Mouse (Mus musculus) spleen, postnatal 4 days (tissue): ENCODE measurements around the gene Fkbp4.

ENCODE experiments used
- DNase-seq, 2 experiments: peaks; one replicate each; pipeline ENCODE4 v3.0.0; 2022; ENCODE audit warnings: low spot score in 2 of 2

Fkbp4 gene

DNA sequence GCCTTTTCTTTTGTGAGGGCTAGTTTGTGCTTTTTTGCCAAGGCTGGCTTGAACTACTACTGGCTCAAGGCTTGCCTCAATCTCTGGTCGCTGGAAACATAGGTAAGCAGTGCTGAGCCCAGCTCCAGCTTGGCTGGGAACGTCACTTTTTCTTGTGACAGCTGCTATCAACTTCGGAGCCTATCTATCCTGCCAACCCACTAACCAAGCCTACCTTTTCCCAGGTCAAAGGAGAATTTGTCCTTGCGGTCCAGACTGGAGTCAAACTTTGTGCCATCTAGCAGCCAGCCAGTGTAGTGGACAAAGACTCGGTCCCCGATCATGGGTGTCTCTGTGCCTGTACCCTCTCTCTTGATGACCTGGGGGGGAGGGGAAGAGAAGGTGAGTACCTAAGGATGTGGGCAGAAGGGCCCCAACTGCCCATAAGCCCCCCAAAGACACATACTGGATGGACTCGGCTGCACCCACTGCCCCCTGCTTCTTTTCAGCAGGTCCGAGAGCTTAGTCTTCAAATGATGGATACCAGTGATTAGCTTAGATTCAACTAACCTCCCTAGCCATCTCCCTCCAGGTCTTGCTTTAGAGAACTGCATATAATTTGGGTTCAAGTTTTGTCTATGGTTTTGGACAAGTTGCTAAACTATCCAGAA is 2.0 kb downstream of the Fkbp4 start:
- no peak for DNase-seq

DNA sequence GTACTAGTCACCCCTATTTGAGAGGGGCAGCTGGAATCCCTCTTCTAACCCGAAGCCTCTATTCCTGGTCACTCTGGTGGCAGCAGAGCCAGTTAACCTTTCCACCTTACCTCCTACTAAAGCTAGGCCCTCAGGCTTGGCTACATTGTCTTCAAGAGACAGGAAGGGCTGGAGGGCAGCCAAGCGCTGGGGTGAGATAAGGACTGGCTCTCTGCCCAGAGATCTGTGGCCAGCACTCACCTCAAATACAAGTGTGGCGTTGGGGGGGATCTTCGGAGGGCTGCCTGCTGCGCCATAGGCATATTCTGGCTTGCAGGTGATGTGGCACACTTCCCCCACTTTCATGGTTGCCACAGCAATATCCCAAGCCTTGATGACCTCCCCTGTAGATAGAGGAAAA is 3.0 kb downstream of the Fkbp4 start:
- peak; percentile 69 to 78 for DNase-seq

DNA sequence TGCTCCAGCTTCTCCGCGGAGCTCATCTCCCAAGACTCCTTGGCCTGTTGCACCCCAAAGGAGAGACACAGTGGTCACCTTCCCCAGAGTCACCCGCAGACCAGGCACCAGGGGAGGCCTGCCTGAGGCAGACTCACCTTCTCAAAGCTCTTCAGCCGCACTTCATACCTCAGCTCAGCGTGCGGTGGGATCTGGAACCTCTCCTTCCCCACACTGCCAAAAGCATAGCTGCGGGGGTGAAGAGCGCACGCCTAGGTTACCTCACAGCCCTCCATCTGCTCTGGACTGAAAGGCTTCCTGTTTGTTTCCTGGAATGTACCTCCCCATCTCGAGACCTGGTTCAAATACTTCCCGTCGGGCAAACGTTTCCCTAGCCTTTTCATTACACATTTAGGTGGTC is 4.9 kb downstream of the Fkbp4 start:
- no peak for DNase-seq

DNA sequence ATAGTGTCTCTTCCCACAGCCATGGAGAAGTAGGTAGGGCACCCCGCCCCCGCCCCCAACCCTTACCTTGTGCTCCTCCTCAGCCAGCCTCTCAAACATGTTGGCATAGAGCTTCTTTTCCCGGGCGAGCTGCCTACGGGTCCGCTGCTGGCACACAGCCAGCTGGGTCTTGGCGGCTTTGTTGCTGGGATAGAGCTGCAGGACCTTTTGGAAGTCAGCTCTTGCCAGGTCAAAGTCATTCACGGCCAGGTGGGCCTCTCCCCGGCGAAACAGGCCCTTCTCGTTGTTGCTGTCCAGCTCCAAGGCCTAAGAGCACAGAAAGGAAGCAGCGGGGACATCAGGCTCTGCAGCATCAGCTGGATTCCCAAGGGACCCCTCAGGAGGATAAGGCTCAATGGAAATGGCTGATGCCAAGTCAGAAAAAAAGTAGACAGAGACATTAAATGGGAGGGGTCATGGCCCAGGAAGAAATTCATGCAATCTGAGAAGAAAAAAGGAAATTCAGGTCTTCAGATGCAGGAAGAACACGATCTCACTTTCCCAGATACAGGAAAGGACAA is 6.0 kb downstream of the Fkbp4 start:
- no peak for DNase-seq

DNA sequence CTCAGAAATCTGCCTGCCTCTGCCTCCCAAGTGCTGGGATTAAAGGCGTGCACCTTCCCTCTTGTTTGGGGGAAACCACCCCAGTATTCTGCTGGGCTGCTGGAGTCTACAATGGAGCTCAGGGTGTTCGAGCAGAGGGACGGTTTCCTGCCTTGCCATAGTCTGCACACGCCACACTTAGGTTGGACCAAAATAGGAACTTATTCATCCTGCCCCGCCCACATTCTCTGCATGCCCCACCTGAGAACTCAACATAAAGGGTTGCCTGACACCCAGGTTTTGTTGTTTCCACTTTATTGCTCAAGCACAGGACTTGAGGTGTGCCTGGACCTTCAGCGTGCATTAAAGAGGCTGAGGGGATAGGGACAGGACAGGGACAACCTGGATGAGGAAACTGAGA is 8.7 kb downstream of the Fkbp4 start:
- no peak for DNase-seq

DNA sequence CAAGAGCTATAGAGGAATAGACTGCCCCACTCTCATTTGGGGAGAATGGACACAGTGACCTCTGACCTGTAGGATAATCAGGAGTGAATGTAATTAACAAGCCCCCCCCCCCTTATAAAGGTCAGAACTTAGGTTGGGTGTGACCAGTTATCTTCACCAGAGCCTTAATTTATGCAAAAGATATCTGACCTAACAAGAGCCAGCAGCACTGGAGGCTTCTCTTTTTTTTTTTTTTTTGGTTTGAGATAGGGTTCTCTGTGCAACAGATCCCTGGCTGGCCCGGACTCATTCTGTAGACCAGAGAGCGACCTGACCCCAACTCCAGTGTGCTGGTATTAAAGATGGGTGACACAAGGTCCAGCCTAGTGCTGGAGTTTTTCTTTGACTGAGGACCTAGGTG is 9.2 kb downstream of the Fkbp4 start:
- no peak for DNase-seq

DNA sequence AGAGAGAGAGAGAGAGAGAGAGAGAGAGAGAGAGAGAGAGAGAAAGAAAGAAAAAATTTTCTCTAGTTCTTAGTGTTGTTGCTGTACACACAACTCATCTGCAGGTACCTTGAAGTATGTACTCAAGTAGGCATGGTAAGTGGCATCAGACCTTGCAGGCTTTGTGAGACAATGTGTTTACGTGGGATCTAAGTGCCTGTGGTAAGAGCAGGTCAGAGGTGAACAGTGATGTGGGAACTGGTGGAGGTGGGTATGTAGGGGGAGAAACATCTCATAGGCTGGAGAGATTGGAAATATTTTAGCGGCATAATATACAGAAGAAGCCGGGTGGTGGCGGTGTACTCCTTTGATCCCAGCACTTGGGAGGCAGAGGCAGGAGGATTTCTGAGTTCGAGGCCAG is 10.9 kb downstream of the Fkbp4 start:
- DNase-seq, result no peak

DNA sequence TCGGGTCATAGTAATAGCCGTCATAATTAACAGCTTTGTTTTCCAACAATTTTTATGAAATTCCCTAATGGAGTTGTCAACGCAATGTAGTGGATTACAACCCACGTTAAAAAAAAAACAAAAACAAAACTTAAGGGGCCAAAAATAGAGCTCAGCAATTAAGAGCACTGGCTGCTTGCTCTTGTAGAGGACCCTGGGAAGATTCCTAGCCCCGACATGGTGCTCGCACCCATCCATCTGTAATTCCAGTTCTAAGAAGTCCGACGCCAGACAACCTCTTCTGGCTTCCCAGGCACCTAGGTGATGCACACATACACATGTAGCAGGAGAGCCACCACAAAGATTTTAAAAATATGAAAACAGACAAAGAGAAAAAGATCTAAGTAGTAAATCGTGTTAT is 13.4 kb downstream of the Fkbp4 start:
- no peak for DNase-seq

DNA sequence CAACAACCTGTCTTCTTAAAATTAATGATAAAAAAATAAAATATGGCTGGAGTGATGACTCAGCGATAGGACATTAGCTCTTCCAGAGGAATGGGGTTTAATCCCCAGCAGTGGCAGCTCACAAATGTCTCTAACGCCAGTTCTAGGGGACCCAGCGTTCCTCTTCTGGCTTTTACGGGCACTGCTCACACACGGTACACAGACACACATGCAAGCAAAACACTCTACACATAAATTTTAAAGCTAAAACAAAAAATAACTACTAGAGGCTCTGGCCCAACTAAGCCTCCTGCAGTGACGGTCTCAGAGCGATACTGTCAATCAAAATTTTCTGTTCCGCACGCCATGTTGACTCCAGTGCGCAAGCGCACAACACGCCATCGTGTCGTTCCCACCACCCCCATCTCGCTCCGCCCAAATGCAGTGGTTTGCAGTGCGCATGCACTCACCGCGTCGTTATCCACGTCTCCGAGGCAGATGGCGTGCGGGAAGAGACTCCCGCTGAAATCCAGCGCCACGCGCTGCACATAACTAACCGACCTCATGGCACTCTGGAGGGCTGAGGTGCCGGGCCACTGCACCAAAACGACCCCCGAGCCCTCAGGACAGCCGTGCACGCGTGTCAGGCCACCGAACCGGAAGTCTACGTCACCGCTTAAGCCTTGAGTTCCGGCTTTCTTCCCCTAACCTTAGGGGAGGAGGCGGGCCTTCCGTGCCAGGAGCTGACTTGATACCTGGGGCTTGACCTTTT is 14.0 kb downstream of the Fkbp4 start, which contains the start of gene Itfg2:
Itfg2 (minus strand) TSS at position 663 of the 751 bp plus-strand sequence.
- peak; percentile 94 to 96 for DNase-seq

DNA sequence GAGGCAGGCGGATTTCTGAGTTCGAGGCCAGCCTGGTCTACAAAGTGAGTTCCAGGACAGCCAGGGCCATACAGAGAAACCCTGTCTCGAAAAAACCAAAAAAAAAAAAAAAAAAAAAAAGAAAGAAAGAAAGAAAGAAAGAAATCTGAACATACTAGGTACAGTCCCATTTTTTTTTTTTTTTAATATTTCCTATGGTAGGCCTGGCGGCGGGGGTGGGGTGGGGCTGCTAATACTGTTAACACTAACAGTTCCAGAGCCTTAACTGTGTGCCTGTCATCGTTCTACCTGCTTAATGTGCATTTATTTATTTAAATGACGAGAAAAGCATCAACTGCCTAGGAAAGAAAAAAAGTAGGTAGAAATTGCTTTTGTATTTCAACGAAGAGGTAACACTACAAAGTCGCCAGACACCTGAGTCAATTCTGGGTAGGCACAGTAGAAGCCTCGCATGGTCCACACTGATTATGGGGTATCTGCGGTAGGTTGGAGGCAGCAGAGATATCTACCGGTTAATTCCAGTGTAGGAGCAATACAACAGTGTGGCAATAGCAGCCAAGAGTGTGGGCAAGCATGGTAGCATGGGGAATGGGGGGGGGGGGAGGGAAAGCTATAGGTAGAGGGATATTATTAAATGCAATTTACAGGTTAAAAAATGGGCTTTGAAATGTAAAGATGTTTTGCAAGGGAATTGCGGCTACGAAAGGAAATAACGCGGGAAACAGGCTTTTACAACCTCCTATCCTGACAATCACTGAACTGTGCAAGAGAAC is 14.8 kb downstream of the Fkbp4 start:
- no peak for DNase-seq

DNA sequence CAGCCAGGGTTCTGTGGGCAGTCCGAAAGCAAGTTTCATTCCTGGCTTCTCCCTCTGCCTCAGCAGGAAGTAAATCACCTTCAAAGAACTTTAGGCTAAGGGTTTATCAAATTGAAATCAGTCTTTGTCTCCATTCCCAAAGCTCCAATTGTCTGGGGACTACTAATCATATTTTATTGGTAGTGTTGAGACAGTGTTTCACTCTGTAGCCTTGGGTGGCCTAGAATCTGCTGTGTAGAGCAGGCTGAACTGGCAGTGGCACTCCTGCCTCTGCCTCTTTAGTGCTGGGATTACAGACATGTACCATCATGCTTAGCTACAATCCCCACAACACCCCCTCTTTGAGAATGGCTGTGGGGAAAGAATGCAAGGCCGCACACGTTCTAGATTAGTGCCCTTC is 17.0 kb downstream of the Fkbp4 start:
- no peak for DNase-seq

DNA sequence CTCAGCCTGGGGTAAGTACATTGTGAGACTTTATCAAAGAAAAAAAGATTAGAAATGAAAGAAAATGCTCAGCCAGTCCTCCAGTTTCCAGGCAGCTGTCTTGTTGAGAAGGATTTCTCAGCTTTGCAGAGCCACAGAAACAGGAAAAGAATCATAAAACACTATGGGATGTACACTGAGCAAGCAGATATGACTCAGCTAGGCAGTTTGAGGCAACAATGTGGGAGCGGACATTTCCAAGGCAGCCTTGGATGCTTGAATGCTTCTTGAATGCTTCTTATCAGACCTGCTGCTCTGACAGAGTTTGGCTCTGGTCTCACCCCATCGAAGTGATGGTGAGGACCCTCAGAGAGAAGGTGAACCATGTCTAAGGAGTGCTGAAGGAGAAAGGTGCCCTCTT is 17.4 kb downstream of the Fkbp4 start:
- DNase-seq, result no peak

DNA sequence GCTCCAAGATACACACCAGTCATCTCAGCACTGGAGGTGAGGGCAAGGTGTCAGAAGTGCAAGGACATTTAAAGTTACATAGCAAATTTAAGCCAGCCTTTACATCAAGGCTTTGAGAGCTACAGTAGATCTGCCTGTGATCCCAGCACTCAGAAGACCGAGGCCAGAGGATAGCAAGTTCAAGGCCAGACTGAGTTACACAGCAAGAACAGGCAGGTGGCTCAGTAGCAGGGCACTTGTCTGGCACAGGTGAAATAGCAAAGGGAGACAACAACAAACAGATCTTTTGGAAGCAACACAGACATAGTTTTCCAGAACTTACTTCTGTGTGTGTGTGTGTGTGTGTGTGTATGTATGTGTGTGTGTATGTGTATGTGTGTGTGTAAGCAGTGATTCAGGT is 20.4 kb downstream of the Fkbp4 start:
- DNase-seq, result no peak

DNA sequence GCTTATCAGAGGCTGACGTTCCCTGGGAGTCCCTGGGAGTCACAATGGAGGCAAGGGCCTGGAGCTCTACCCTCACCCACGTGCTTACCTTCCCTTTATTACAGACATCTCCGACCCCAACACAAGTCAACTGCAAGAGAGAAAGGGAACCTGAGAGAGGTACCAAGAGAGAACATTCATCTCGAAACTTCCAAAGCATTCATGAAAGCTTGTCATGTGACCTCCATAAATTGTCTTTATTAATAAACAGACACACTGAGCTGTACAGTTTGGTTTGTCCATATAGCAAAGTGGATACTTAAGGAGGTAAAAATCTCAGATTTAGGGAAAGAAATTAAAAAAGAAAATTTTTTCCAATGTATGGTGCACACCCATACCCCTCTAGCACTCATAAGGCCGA is 22.3 kb downstream of the Fkbp4 start:
- no peak for DNase-seq

DNA sequence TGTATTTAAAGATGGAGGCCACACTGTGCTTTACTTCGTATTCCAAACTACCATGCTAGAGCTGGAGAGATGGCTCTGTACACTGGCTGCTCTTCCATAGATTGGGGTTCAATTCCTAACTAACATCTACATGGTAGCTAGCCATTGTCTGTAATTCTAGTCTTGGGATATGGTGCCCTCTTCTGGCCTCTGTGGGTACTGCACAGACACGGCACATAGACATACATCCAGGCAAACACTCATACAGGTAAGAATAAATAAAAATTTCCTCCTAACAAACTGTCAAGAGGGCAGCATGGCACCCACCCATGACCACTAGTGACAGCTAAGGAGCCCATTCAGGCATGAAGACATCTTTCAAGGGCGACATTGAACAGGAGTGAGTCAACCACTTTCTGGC is 27.4 kb downstream of the Fkbp4 start:
- peak; percentile 73 to 90 for DNase-seq

DNA sequence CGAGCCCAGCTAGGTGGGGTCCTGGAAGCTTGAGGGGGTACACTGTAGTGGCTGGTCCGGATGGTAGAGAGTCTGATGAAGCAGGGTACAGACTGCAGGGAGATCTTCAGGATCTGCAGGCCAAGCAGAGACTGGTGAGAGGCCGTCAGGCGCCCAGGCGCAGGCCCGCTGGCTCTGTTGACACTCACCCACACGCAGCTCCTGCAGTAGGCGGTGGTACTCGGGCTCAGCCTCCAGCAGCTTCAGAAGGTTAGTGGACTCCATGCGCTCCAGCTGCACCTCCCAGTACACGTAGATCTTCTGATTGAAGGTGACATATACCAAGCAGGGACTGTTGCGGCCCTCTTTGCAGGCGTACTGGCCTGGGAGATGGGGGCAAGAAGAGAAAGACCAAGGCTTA is 28.2 kb downstream of the Fkbp4 start:
- DNase-seq, result no peak

DNA sequence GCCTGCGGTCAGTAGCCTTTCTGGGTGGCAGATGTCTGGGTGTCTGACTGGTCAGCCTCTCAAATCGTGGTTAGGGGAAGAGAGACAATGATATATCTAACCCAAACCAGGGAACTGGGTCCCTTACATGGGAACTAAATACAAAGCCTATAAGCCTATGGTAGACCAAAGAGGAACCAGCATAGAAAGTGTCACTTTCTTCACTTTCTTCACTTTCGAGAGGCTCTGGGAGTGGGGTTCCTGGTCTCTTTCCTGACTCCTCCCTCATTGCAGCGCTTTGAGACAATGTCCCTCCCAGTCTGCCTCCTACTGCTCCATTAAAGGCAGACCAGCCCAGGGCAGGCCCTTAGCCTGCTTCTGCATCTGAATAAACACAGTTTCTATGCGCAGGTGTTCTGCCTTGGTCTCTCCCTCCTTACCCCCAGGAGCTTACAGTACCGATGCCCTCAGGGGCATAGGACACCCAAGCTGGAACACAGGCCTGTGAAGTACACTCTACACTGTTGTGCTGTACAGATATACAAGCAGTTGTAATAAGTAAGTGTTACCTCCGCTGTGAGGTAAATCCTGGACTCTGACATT is 29.8 kb downstream of the Fkbp4 start:
- DNase-seq, result no peak

DNA sequence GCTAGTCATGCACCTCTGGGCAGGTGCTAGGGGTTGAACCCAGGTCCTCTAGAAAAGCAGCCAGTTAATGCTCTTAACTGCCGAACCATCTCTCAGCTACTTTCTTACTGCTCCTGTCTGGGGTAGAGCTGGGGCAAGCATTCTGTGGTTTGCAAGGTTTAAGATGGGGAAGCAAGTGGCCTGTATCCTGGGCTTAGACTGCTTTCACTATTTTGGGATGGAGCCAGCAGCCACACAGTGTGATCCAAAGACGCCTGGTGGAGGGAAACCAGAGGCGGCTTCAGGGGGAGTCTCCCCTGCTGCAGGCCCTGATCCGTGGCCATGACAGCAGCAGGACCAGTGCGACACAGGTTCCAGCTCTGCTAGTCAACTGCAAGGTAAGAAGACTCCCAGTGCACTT is 33.8 kb downstream of the Fkbp4 start:
- no peak for DNase-seq

DNA sequence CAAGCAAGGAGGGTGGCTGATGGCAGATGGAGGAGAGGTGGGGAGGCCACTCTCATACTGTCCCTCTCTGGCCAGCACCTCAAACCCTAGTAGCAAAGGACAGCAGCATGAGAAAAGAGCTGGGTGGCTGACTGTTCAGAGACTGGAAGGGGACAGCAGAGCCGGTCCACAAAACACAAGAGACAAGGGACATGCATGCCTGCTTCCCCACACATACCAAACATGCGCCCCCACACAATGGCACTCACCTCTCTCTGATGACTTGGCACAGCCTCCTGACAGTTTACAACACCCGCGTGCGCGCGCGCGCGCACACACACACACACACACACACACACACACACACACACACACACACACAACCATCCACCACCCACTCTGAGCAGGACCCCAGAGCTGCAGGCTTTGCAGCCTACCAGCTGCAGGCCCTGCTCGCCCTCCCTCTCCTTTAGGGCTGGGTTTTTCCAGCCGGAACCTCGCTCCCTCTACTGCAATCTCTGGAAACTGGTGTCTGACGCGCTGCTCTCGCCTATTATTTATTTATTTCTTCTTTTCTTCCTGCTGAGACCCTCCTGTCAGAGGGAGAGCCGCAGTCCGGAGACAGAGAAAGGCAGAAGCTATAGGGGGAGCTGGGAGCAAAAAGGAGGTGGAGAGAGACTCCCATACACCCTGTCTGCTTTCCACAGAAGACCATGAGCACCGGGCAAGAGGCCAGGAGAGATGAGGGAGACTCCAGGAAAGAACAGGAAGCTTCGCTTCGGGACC is 38.9 kb downstream of the Fkbp4 start:
- DNase-seq, result no peak

DNA sequence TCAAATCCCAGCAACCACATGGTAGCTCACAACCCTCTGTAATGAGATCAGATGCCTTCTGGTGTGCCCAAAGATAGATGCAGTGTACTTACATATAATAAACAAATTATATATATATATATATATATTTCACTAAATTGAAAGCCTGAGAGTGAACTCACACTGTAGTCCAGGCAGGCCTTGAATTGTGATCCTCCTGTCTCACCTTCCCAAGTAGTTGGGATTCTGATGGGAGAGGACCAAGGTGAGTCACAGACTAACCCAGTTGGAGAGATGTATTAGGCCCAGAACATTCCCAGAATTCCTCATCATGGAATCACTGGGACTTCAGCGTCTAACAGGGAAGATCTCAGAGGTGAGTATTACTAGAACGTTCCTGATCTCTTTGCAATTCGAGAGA is 39.5 kb downstream of the Fkbp4 start, which contains the start of gene Nrip2:
Nrip2 (plus strand) TSS at position 301 of the 400 bp plus-strand sequence.
- no peak for DNase-seq

DNA sequence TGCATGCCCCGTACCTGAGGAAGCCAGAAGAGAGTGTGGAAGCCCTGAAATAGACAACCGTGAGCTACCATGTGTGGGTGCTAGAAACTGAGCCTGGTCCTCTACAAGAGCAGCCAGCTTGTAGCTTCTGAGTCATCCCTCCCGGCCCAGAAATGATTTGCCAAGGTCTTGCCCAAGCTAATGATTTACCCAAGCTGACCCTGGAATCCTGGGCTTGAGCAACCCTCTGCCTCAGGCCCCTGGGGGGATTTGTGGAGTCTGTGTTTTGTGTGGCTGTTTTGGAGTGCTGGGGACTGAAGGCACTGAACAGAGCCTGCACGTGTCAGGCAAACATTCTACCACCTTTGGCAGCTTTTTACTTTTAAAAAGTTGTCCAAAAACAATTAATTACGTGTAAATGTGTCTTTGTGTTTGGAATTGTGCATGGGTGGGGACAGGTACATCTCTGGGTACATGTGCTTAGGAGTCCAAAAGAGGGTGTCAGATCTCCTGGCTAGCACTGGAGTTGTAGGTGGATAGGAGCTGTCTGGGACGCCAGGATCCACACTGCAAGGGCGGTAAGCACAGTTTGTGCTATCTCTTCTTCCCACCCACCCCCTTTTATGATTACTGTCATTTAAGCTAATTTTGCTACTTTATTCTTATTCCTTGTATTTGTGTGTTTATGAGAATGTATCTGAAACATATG is 40.8 kb downstream of the Fkbp4 start:
- DNase-seq, result no peak
